Mouse (Mus musculus): ENCODE measurements around the gene Ptger2. TPM values are rescaled to one million over a fixed set of nuclear protein-coding genes. Genes with fewer than 3 reads are reported as not detected.
"Not testable (repeated sequence)": the region's sequence is repeated elsewhere in the genome, so short reads cannot be mapped to it uniquely, and the experiment has no call there.

Gene Ptger2
- polyA plus RNA-seq (2012; ENCODE audit: insufficient read depth, insufficient read length, low replicate concordance, missing spikeins) = not detected in 2 replicates

- Histone ChIP-seq H3K4me3 (ENCODE audit: insufficient read depth, low read depth, low read length) (peak within 1 kb of the TSS; percentile 56), H3K4me1 (ENCODE audit: control insufficient read depth, insufficient read depth, low read length) (peaks cover 14% of the 10 kb centered on the region)
- WGBS = 46% methylated on average over 6 of the region's 6 CpGs
- H3K27ac ChIP-seq (ENCODE audit: insufficient read depth, low read depth, low read length) = not testable (repeated sequence)
These were observed at the start of gene Ptger2 for GRCm38 (mm10) chr14:44987674-44988355. Gene Ptger2, plus strand, starts transcription at chr14:44988195.

DNA sequence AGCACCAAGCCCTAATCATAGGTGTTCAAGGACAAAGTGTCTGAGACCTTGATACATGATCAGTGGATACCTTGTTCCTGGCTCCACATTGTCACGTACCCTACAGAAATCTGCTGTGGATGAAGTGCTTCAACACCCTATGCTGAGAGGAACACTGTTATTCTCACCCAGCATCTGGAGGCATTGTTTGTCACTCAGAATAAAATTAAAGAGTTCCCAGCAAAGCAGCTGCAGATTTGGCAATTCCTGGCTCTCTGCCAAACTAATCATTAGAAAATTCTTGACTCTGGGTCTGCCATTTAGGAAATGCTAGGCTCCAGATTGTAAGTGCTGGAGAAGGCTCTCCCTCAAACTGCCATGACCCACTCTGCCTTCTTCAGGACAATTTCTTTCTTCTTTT is 27.2 kb upstream of the Ptger2 start:
- Histone ChIP-seq H3K4me3 (ENCODE audit: insufficient read depth, low read depth, low read length) (no peak overlapping the region), H3K4me1 (ENCODE audit: control insufficient read depth, insufficient read depth, low read length) (no peaks in the 10 kb centered on the region), H3K27ac (ENCODE audit: insufficient read depth, low read depth, low read length) (0 out of 2 replicates have a peak overlapping the region, but pooled peaks have one; percentile 21)
- no peak for TF ChIP-seq POLR2A (IDR thresholded peaks at IDR 0.05; ENCODE audit: insufficient read depth, low read depth, low read length)
- TF ChIP-seq CTCF (IDR thresholded peaks at IDR 0.05; ENCODE audit: insufficient read depth, low read depth, low read length) = no peak
- 43% methylated on average over 1 of the region's 1 CpGs for WGBS

GRCm38 (mm10) chr14:44977278-44977677 is 10.7 kb upstream of the Ptger2 start:
- 5% methylated on average over 4 of the region's 4 CpGs for WGBS
- H3K4me1 ChIP-seq (ENCODE audit: control insufficient read depth, insufficient read depth, low read length); H3K4me3 ChIP-seq (ENCODE audit: insufficient read depth, low read depth, low read length); H3K27ac ChIP-seq (ENCODE audit: insufficient read depth, low read depth, low read length): not testable (repeated sequence)

DNA sequence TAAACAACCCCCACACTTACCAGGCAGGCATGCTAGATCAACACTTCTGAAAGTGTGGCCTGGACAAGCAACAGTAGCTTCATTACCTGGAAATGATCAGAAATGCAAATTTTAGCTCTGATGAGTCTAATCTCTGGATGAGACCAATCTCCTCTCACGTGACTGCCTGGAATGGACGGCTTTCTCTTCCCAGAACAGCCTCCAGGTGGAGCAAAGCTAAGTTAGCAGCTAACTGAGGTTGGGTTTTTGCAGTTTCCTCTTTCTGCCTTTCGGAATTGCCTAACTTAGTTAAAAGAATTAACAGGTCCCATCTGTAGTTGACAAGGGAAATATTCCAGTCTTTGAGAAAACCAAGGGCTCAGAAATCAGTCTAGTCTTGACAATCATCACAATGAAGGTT is 8.1 kb upstream of the Ptger2 start:
- 40% methylated on average over 3 of the region's 3 CpGs for WGBS
- Histone ChIP-seq H3K27ac (ENCODE audit: insufficient read depth, low read depth, low read length) (no peak overlapping the region), H3K4me1 (ENCODE audit: control insufficient read depth, insufficient read depth, low read length) (no peaks in the 10 kb centered on the region; the same call in 1 of the 2 replicates), H3K4me3 (ENCODE audit: insufficient read depth, low read depth, low read length) (no peak overlapping the region)
- TF ChIP-seq POLR2A (IDR thresholded peaks at IDR 0.05; ENCODE audit: insufficient read depth, low read depth, low read length) (no peak), CTCF (IDR thresholded peaks at IDR 0.05; ENCODE audit: insufficient read depth, low read depth, low read length) (no peak)

- TF ChIP-seq POLR2A (IDR thresholded peaks at IDR 0.05; ENCODE audit: insufficient read depth, low read depth, low read length) = no peak
- TF ChIP-seq CTCF (IDR thresholded peaks at IDR 0.05; ENCODE audit: insufficient read depth, low read depth, low read length) = no peak
- Histone ChIP-seq H3K27ac (ENCODE audit: insufficient read depth, low read depth, low read length) (no peak overlapping the region), H3K4me1 (ENCODE audit: control insufficient read depth, insufficient read depth, low read length) (no peaks in the 10 kb centered on the region; the same call in 1 of the 2 replicates), H3K4me3 (ENCODE audit: insufficient read depth, low read depth, low read length) (no peak overlapping the region)
- WGBS = 20% methylated on average over 4 of the region's 4 CpGs
These were observed 6.5 kb upstream of the Ptger2 start for GRCm38 (mm10) chr14:44981490-44981889.

DNA sequence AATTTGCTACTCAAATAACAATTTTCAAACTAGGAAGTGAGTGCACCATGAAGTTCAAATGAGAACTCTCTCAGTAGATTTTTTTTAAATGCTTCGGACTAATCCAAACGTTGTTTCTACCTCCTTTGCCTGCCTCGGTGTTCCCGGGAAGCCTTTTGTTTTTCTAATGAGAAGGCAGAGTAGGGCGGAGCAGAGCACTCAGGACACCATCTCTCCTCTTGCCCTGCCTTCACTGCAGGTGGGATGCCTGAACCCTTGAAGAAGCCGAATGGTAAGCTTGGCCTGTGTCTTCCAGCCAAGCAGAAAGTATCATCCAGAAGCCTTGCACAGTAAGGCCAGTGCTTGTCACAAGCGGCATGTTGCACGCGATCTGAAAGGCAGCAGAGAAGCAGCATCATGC is 3.9 kb upstream of the Ptger2 start:
- H3K4me1 ChIP-seq (ENCODE audit: control insufficient read depth, insufficient read depth, low read length) = peaks cover 9% of the 10 kb centered on the region
- no peak overlapping the region for H3K27ac ChIP-seq (ENCODE audit: insufficient read depth, low read depth, low read length)
- WGBS = 58% methylated on average over 9 of the region's 9 CpGs
- H3K4me3 ChIP-seq (ENCODE audit: insufficient read depth, low read depth, low read length) = no peak overlapping the region
- TF ChIP-seq CTCF (IDR thresholded peaks at IDR 0.05; ENCODE audit: insufficient read depth, low read depth, low read length) (no peak), POLR2A (IDR thresholded peaks at IDR 0.05; ENCODE audit: insufficient read depth, low read depth, low read length) (no peak)

- no peak for TF ChIP-seq CTCF (IDR thresholded peaks at IDR 0.05; ENCODE audit: insufficient read depth, low read depth, low read length)
- no peak for TF ChIP-seq POLR2A (IDR thresholded peaks at IDR 0.05; ENCODE audit: insufficient read depth, low read depth, low read length)
- H3K4me3 ChIP-seq (ENCODE audit: insufficient read depth, low read depth, low read length) = no peak overlapping the region
- peaks cover 14% of the 10 kb centered on the region for H3K4me1 ChIP-seq (ENCODE audit: control insufficient read depth, insufficient read depth, low read length)
- no peak overlapping the region for H3K27ac ChIP-seq (ENCODE audit: insufficient read depth, low read depth, low read length)
These were observed 1.7 kb upstream of the Ptger2 start for GRCm38 (mm10) chr14:44986248-44986647.

DNA sequence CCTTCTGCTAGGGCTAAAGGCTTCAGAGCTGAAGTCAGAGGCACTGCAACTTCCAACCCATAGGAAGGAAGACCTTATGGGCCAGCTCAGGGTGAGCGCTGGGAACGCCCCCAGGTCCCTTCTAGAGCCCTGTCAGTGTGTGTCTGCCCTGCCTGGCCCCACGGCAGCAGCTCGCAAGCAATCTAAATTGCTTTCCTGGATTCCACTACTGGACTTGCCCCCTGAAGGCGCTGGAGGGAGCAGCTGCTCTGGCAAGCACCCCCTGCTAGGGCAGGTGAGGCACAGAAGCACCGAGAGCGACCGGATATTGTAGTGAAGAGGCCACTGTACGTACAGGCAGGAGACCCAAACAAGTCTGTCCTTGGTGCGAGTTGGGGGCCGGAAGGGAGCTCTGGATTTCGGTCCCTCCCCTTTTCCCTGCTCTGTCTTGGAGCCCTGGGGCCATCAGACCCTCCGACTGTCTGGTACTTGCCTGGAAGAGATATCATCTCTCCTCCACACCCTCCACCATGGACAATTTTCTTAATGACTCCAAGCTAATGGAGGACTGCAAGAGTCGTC is 541 bp downstream of the Ptger2 start:
- Histone ChIP-seq H3K4me1 (ENCODE audit: control insufficient read depth, insufficient read depth, low read length) (peaks cover 14% of the 10 kb centered on the region), H3K4me3 (ENCODE audit: insufficient read depth, low read depth, low read length) (peak overlapping the region; percentile 56), H3K27ac (ENCODE audit: insufficient read depth, low read depth, low read length) (no peak overlapping the region)
- TF ChIP-seq POLR2A (IDR thresholded peaks at IDR 0.05; ENCODE audit: insufficient read depth, low read depth, low read length) = no peak
- TF ChIP-seq CTCF (IDR thresholded peaks at IDR 0.05; ENCODE audit: insufficient read depth, low read depth, low read length) = no peak
- WGBS = 14% methylated on average over 14 of the region's 14 CpGs

DNA sequence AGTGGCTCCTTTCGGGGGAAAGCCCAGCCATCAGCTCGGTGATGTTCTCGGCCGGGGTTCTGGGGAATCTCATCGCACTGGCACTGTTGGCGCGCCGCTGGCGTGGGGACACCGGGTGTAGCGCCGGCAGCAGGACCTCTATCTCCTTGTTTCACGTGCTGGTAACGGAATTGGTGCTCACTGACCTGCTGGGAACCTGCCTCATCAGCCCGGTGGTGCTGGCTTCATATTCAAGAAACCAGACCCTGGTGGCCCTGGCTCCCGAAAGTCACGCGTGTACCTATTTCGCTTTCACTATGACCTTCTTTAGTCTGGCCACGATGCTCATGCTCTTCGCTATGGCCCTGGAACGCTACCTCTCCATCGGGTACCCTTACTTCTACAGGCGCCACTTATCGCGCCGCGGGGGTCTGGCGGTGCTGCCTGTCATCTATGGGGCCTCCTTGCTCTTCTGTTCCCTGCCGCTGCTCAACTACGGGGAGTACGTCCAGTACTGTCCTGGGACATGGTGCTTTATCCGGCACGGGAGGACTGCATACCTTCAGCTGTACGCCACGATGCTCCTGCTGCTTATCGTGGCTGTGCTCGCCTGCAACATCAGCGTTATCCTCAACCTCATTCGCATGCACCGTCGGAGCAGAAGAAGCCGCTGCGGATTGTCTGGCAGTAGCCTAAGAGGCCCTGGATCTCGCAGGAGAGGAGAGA is 1.2 kb downstream of the Ptger2 start:
- peak overlapping the region; percentile 56 for H3K4me3 ChIP-seq (ENCODE audit: insufficient read depth, low read depth, low read length)

More for the DNA sequence above, 1.2 kb downstream of the Ptger2 start:
- Histone ChIP-seq H3K27ac (ENCODE audit: insufficient read depth, low read depth, low read length) (no peak overlapping the region), H3K4me1 (ENCODE audit: control insufficient read depth, insufficient read depth, low read length) (peaks cover 14% of the 10 kb centered on the region)
- WGBS = 4% methylated on average over 45 of the region's 45 CpGs
- TF ChIP-seq POLR2A (IDR thresholded peaks at IDR 0.05; ENCODE audit: insufficient read depth, low read depth, low read length) = no peak
- no peak for TF ChIP-seq CTCF (IDR thresholded peaks at IDR 0.05; ENCODE audit: insufficient read depth, low read depth, low read length)
